Mouse (Mus musculus) embryonic facial prominence, embryonic 13.5 days (tissue): Measurements from ENCODE around the gene Cebpb. TPM values are rescaled to one million over a fixed set of nuclear protein-coding genes. Genes with fewer than 3 reads are reported as not detected.

Experiments used
- ATAC-seq: fragments of 200-750 bp; cut with Nextera tagmentation; 2 replicates; pipeline ENCODE4 v1.8.0; 2017; ENCODE audit warnings: low read depth; ENCODE audit not compliant: insufficient number of reproducible peaks, insufficient read depth, low FRiP score, low TSS enrichment
- H3K27ac ChIP-seq: fragments of 300-500 bp; sonication (generic); 2 replicates; pipeline ENCODE4 v1.5.1; 2015; ENCODE audit warnings: moderate library complexity, mild to moderate bottlenecking, inconsistent platforms
- H3K27me3 ChIP-seq: fragments of 300-500 bp; sonication (generic); 2 replicates; pipeline ENCODE4 v1.6.1; 2015; ENCODE audit warnings: mild to moderate bottlenecking, inconsistent platforms
- H3K36me3 ChIP-seq: fragments of 300-500 bp; sonication (generic); 2 replicates; pipeline ENCODE4 v1.6.1; 2015; ENCODE audit warnings: mild to moderate bottlenecking, inconsistent platforms
- H3K4me1 ChIP-seq: fragments of 300-500 bp; sonication (generic); 2 replicates; pipeline ENCODE4 v1.6.1; 2015; ENCODE audit warnings: inconsistent platforms
- H3K4me2 ChIP-seq: fragments of 300-500 bp; sonication (generic); 2 replicates; pipeline ENCODE4 v1.6.1; 2015; ENCODE audit warnings: moderate library complexity, mild to moderate bottlenecking, inconsistent platforms
- H3K4me3 ChIP-seq: fragments of 300-500 bp; sonication (generic); 2 replicates; pipeline ENCODE4 v1.5.1; 2015; ENCODE audit warnings: mild to moderate bottlenecking, inconsistent platforms
- H3K9ac ChIP-seq: fragments of 300-500 bp; sonication (generic); 2 replicates; pipeline ENCODE4 v1.6.1; 2015; ENCODE audit warnings: mild to moderate bottlenecking, inconsistent platforms
- H3K9me3 ChIP-seq: fragments of 300-500 bp; sonication (generic); 2 replicates; pipeline ENCODE4 v1.6.1; 2016; ENCODE audit warnings: inconsistent platforms
- WGBS: fragments of 180-500 bp; shearing (Covaris S2); methylation state at CpG from one replicate; pipeline ENCODE4 v1.1.7; 2015; ENCODE audit warnings: mixed read lengths; 5-methylcytosine and 5-hydroxymethylcytosine counted together
- microRNA-seq: library from miRNA; unstranded; fragments of <30 nt; microRNA quantifications from one replicate; pipeline ENCODE4, GENCODE M21; 2016
- polyA plus RNA-seq: library from polyadenylated mRNA; unstranded; fragments of >200 nt; fragmentation: Nextera tagmentation; extraction: Ambion mirVana; gene quantifications from 2 replicates; pipeline ENCODE4 v1.2.1, GENCODE M21; 2015

Cebpb gene
- polyA plus RNA-seq, 1 experiment from 2014 or later: 2.3 TPM

DNA sequence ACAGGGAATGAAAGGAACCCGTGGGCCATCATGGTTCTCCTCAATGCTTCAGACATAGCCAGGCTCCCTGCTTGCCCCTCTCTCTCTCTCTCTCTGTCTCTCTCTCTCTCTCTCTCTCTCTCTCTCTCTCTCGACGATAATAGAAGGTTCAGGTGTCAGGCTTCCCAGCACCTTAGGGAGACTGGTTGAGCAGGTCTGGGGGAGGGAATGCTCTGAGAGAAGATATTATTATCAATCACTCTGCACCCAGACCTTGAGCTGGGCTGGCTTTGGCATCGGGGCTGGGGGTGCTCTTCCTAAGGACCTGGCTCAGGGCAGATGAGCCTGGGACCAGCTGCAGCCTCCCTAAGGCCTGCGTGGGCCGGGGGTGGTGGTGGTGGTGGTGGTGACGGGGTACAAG lies 41.3 kb downstream of the Cebpb start:
- H3K36me3 ChIP-seq: no peaks in the 10 kb centered on the region
- no peaks in the 10 kb centered on the region for H3K9me3 ChIP-seq
- no peak overlapping the region for H3K27ac ChIP-seq
- H3K9ac ChIP-seq: no peak overlapping the region
- no peaks in the 10 kb centered on the region for H3K27me3 ChIP-seq
- peaks cover 31% of the 10 kb centered on the region for H3K4me1 ChIP-seq
- no peak overlapping the region for H3K4me3 ChIP-seq
- WGBS: 53% methylated on average over 7 of the region's 7 CpGs
- ATAC-seq: no peak
- no peak overlapping the region for H3K4me2 ChIP-seq

DNA sequence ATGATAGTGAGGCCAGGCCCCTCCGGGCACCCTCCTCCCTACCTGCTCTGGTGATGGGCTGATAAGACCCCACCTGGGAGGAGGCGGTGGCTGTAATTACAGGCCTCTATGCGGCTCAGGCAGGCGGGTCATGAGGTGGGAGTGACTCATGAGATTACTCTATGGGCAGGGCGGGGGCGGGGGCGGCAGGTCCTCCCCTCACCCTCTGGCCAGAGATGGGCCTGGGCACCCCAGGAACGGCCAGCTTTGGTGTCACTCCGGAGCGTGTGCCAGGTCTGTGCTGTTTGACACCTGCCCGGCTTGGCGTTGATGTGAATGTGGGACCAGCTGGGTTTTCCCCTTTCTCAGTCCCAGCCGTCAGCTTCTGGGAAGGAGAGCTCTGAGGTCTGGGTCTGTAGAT lies 42.4 kb downstream of the Cebpb start:
- no peaks in the 10 kb centered on the region for H3K9me3 ChIP-seq
- H3K4me1 ChIP-seq: peaks cover 31% of the 10 kb centered on the region
- no peaks in the 10 kb centered on the region for H3K27me3 ChIP-seq
- no peak overlapping the region for H3K4me3 ChIP-seq
- no peak overlapping the region for H3K4me2 ChIP-seq
- H3K9ac ChIP-seq: no peak overlapping the region
- peak overlapping the region; percentile 28; the same call in 1 of the 2 replicates for H3K27ac ChIP-seq
- H3K36me3 ChIP-seq: no peaks in the 10 kb centered on the region
- no peak for ATAC-seq
- WGBS: 52% methylated on average over 13 of the region's 13 CpGs

DNA sequence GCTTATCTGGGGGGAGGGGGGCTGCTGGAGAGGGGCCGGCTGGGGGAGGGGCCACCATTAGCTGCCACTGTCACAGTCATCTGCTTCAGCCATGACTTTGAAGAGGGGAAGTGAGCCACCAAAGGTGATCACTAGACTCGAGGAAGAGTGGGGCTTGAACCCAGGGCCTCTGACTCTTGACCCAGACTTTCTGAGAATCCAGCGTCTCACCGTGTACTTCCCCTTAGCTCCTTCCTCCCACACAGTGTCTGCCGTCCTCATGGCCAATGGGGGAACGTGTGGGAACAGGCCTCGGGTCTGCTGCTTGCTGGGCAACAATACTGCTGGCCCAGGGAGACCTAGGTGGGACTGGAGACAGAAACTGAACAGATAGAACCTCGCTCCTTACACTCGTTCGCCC lies 46.1 kb downstream of the Cebpb start:
- Histone ChIP-seq H3K27ac (no peak overlapping the region), H3K4me2 (no peak overlapping the region), H3K9me3 (no peaks in the 10 kb centered on the region), H3K4me1 (peaks cover 23% of the 10 kb centered on the region), H3K9ac (no peak overlapping the region), H3K4me3 (no peak overlapping the region), H3K27me3 (no peaks in the 10 kb centered on the region), H3K36me3 (no peaks in the 10 kb centered on the region)
- WGBS: 70% methylated on average over 10 of the region's 10 CpGs
- no peak for ATAC-seq

DNA sequence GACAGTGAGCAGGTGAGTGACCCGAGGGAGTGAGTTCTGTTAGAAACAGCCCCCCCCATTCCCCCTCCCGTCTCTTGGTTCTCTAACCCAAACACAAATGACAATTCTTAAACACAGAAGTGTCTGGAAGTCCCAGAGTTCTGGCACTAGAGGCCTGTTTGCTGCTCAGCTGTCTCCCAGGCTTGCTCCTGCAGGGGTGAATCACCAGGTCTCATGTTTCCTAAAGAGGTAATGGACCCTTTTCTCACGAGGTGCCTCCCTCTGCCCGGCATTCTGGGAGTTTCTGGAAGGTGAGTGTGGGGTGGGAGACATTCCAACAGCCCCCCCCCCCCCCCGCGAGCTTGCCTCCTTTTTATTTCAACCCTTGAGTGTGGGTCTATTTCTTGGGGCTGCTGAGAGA lies 50.3 kb downstream of the Cebpb start:
- H3K4me2 ChIP-seq: no peak overlapping the region
- H3K27me3 ChIP-seq: no peaks in the 10 kb centered on the region
- no peak overlapping the region for H3K4me3 ChIP-seq
- H3K9me3 ChIP-seq: no peaks in the 10 kb centered on the region
- no peak for ATAC-seq
- H3K9ac ChIP-seq: no peak overlapping the region
- peaks cover 22% of the 10 kb centered on the region for H3K4me1 ChIP-seq
- H3K27ac ChIP-seq: no peak overlapping the region
- no peaks in the 10 kb centered on the region for H3K36me3 ChIP-seq
- 33% methylated on average over 6 of the region's 6 CpGs for WGBS

Small RNA genes within 50 kb of the gene (microRNA-seq; reads per million reads assigned to microRNA genes)
- not detected for gene Gm22355

Other genes with a start within 250 kb of the Cebpb start
- gene Rnf114, start 196.3 kb upstream of the Cebpb start, polyA plus RNA-seq: 88.4 and 91.9 TPM in 2 replicates
- gene Spata2, start 196.0 kb upstream of the Cebpb start, polyA plus RNA-seq: 15.4 TPM in 2 replicates
- gene Snai1, start 150.7 kb upstream of the Cebpb start, polyA plus RNA-seq: 113 and 129 TPM in 2 replicates
- 243 and 262 TPM in 2 replicates for gene Ube2v1, start 56.8 kb upstream of the Cebpb start, polyA plus RNA-seq
- 9.4 and 13.4 TPM in 2 replicates for gene Gm20431, start 27.4 kb upstream of the Cebpb start, polyA plus RNA-seq
- 39.3 and 41.3 TPM in 2 replicates for gene Tmem189, start 907 bp downstream of the Cebpb start, polyA plus RNA-seq
- 54.1 and 66.3 TPM in 2 replicates for gene Ptpn1, start 243.1 kb downstream of the Cebpb start, polyA plus RNA-seq